Mouse (Mus musculus) midbrain, postnatal 0 days (tissue): ENCODE data around the gene Gm9945. TPM values are rescaled to one million over a fixed set of nuclear protein-coding genes. Genes with fewer than 3 reads are reported as not detected.
A peak's percentile ranks its signal among the peaks of the same experiment; 100 is the strongest.

Experiments used
- ATAC-seq: fragments of 200-750 bp; cut with Nextera tagmentation; 2 replicates; pipeline ENCODE4 v1.8.0; 2017; ENCODE audit warnings: moderate number of reproducible peaks, mild to moderate bottlenecking, moderate TSS enrichment, moderate library complexity; ENCODE audit not compliant: low FRiP score
- DNase-seq: peaks from one replicate; pipeline ENCODE4 v3.0.0-alpha.2; 2015; ENCODE audit warnings: low spot score
- H3K27ac ChIP-seq: fragments of 300-500 bp; sonication (generic); 2 replicates; pipeline ENCODE4 v1.5.1; 2014; ENCODE audit warnings: low read depth, mild to moderate bottlenecking, low read length, mixed read lengths
- H3K27me3 ChIP-seq: fragments of 300-500 bp; sonication (generic); 2 replicates; pipeline ENCODE4 v1.6.1; 2014; ENCODE audit warnings: low read length, control low read depth, mixed read lengths; ENCODE audit not compliant: insufficient read depth
- H3K36me3 ChIP-seq: fragments of 300-500 bp; sonication (generic); 2 replicates; pipeline ENCODE4 v1.6.1; 2014; ENCODE audit warnings: low read length, control low read depth, mixed read lengths; ENCODE audit not compliant: insufficient read depth
- H3K4me1 ChIP-seq: fragments of 300-500 bp; sonication (generic); 2 replicates; pipeline ENCODE4 v1.6.1; 2014; ENCODE audit warnings: mild to moderate bottlenecking, control low read depth, antibody characterized with exemption, low read length, mixed read lengths; ENCODE audit not compliant: insufficient read depth
- H3K4me2 ChIP-seq: fragments of 300-500 bp; sonication (generic); 2 replicates; pipeline ENCODE4 v1.6.1; 2014; ENCODE audit warnings: low read depth, mild to moderate bottlenecking, low read length, mixed read lengths; ENCODE audit not compliant: poor library complexity, severe bottlenecking
- H3K4me3 ChIP-seq: fragments of 300-500 bp; sonication (generic); 2 replicates; pipeline ENCODE4 v1.5.1; 2014; ENCODE audit warnings: low read depth, mild to moderate bottlenecking, low read length, moderate library complexity
- H3K9ac ChIP-seq: fragments of 300-500 bp; sonication (generic); replicated peaks from 2 replicates; pipeline ENCODE4 v1.6.1; 2014; ENCODE audit warnings: mild to moderate bottlenecking, low read length, moderate library complexity, mixed read lengths; ENCODE audit not compliant: poor library complexity, severe bottlenecking
- H3K9me3 ChIP-seq: fragments of 300-500 bp; sonication (generic); 2 replicates; pipeline ENCODE4 v1.6.1; 2016; ENCODE audit warnings: low read length, control low read depth
- CTCF ChIP-seq: IDR thresholded peaks from 2 replicates; pipeline ENCODE4 v1.5.1; 2016; ENCODE audit warnings: antibody characterized with exemption, mild to moderate bottlenecking
- WGBS: fragments of 180-500 bp; shearing (Covaris S2); extraction: QIAGEN DNeasy Blood & Tissue Kit; methylation state at CpG from one replicate; pipeline ENCODE4 v1.1.7; 2014; 5-methylcytosine and 5-hydroxymethylcytosine counted together
- polyA plus RNA-seq: library from polyadenylated mRNA; unstranded; fragments of >200 nt; fragmentation: Nextera tagmentation; extraction: Ambion mirVana; gene quantifications from 2 replicates; pipeline ENCODE4 v1.2.1, GENCODE M21; 2015
- total RNA-seq: library from RNA; depleted of rRNA; stranded (reverse); fragments of >200 nt; gene quantifications from 2 replicates; pipeline ENCODE4 v1.2.3, GENCODE M21; 2014

Gene Gm9945
- total and polyA plus RNA-seq, 2 experiments from 2014 or later = 0.33 TPM; not detected in 1

DNA sequence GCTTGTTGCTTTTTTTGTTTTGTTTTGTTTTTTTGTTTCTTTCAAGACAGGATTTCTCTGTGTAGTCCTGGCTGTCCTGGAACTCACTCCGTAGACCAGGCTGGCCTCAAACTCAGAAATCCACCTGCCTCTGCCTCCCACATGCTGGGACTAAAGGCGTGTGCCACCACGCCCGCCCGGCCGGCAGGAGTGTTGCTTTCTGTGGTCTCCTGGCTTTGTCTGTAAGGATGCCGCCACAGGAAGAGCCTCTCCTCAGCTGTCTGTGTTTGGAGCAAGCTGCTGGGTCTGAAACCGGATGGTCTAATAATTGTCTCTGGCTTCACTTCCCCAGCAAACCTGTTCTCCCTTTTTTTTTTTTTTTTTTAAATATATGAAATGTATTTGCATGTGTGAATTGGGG, 44.5 kb upstream of the Gm9945 start:
- no peak for TF ChIP-seq CTCF
- 0 out of 2 replicates have a peak, but pooled peaks cover 5% of the 10 kb centered on the region for H3K4me1 ChIP-seq
- WGBS = 82% methylated on average over 8 of the region's 8 CpGs

DNA sequence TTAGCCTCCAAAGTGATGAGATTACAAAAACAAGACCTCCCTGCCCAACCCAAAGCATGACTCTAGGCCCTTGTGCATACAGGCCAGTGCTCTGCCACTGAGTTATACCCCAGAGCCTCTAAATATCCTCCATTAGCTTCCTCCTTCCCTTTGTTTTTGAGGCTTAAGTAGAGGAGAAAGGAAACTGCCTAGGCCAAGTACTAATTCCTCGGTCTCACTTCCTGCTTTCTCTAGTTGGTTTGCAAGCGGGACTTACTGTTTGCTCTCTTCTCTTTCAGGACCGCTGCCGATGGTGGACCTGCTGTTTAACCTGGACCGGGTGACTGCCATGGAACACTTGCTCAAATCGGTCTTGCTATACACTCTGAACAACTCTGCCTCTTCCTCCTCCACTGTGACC, 43.6 kb upstream of the Gm9945 start:
- TF ChIP-seq CTCF = no peak
- WGBS = 86% methylated on average over 6 of the region's 6 CpGs
- no peak overlapping the region for H3K27ac ChIP-seq
- DNase-seq (no peak), ATAC-seq (no peak)
- no peaks in the 10 kb centered on the region for H3K36me3 ChIP-seq
- H3K4me1 ChIP-seq = 0 out of 2 replicates have a peak, but pooled peaks cover 4% of the 10 kb centered on the region
- no peaks in the 10 kb centered on the region for H3K9me3 ChIP-seq
- H3K27me3 ChIP-seq = no peaks in the 10 kb centered on the region
- no peak overlapping the region for H3K4me3 ChIP-seq
- no peak overlapping the region for H3K9ac ChIP-seq
- H3K4me2 ChIP-seq = no peak overlapping the region

More for the DNA sequence above, 44.5 kb upstream of the Gm9945 start:
- Histone ChIP-seq H3K36me3 (no peaks in the 10 kb centered on the region), H3K4me3 (no peak overlapping the region), H3K4me2 (no peak overlapping the region), H3K27ac (no peak overlapping the region), H3K27me3 (no peaks in the 10 kb centered on the region), H3K9ac (no peak overlapping the region), H3K9me3 (no peaks in the 10 kb centered on the region)
- DNase-seq = no peak
- ATAC-seq = no peak

DNA sequence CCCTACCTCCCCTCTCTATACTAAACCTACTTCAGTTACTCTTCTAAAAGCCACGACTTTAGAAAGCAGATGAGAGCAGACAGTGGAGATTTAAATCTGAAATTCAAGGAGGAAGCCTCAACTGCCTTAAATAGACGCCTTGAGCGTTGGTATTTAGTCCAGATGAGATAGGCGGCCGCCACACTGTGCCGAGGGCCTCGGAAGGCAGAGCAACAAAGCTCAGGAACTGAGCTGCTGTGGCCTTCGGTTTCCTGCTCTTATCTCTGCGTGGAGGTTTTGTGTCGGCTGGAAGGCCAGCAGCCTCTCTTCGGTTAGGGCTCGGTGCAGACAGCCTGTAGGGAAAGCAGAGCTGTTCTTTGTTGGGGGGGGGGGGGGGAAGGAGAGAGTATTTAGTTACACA, 38.0 kb upstream of the Gm9945 start:
- Histone ChIP-seq H3K27ac (no peak overlapping the region), H3K9ac (no peak overlapping the region), H3K36me3 (no peaks in the 10 kb centered on the region), H3K4me1 (no peaks in the 10 kb centered on the region), H3K4me3 (no peak overlapping the region), H3K9me3 (no peaks in the 10 kb centered on the region), H3K27me3 (no peaks in the 10 kb centered on the region), H3K4me2 (no peak overlapping the region)
- no peak for TF ChIP-seq CTCF
- WGBS = 42% methylated on average over 12 of the region's 12 CpGs
- ATAC-seq = no peak
- no peak for DNase-seq

DNA sequence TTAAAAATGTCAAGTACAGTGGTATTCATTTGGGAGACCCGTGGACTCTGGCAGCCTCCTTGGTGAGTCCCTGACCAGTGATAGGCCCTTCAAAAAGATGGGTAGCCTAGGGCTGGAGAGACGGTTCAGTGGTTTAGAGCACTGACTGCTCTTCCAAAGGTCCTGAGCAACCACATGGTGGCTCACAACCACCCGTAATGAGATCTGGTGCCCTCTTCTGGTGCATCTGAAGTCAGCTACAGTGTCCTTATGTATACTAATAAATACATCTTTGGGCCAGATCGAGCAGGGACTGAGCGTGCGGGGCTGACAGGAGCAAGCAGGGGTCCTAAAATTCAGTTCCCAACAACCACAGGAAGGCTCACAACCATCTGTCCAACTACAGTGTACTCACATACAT, 36.1 kb upstream of the Gm9945 start:
- DNase-seq = no peak
- 31% methylated on average over 6 of the region's 6 CpGs for WGBS
- Histone ChIP-seq H3K27ac (no peak overlapping the region), H3K4me1 (no peaks in the 10 kb centered on the region), H3K4me2 (no peak overlapping the region), H3K27me3 (no peaks in the 10 kb centered on the region), H3K4me3 (no peak overlapping the region), H3K9me3 (no peaks in the 10 kb centered on the region), H3K9ac (no peak overlapping the region), H3K36me3 (no peaks in the 10 kb centered on the region)
- TF ChIP-seq CTCF = peak; percentile 70
- ATAC-seq = no peak

DNA sequence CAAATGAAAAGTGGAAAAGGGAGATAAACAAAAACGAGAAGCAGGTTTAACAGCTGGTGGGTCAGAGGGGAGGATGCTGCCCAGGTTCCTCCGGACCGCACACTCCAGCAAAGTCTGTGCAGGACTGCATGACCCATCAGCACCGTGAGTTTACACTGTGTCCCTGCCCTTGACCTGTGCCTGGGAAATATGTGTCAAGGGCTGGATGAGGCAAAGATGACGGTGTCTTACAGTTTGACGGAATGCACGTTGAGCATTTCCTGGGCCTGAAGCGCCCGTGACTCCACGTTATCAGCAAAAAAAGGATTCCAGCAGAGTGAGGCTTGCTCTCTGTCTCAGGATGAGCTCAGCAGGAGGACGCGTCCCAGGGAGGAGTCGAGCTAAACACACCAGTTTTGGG, 34.4 kb upstream of the Gm9945 start:
- Histone ChIP-seq H3K4me1 (no peaks in the 10 kb centered on the region), H3K36me3 (no peaks in the 10 kb centered on the region), H3K9ac (no peak overlapping the region), H3K27me3 (no peaks in the 10 kb centered on the region), H3K9me3 (no peaks in the 10 kb centered on the region), H3K27ac (no peak overlapping the region), H3K4me2 (no peak overlapping the region), H3K4me3 (no peak overlapping the region)
- DNase-seq (no peak), ATAC-seq (no peak)
- 53% methylated on average over 13 of the region's 13 CpGs for WGBS
- TF ChIP-seq CTCF = no peak

DNA sequence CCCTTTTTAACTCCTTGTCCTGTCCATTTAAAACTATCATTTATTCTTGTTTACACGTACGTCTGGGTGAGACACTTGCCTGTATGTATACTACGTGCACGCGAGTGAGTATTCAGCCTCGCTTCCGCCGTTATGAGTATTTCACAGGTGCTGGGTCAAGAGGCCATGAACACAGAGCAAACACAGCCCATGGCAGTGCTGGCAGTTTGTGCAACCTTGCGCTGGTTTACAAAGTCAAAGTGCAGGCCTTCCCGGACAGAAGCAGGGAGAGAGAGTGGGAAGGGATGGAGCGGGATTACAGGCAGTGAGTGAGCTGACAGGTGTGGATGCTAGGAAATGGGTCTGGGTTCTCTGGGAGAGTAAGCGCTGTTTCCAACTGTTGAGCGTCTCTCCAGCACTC, 33.8 kb upstream of the Gm9945 start:
- ATAC-seq (no peak), DNase-seq (no peak)
- no peaks in the 10 kb centered on the region for H3K27me3 ChIP-seq
- H3K4me1 ChIP-seq = no peaks in the 10 kb centered on the region
- no peaks in the 10 kb centered on the region for H3K9me3 ChIP-seq
- no peak overlapping the region for H3K27ac ChIP-seq
- H3K36me3 ChIP-seq = no peaks in the 10 kb centered on the region
- 88% methylated on average over 13 of the region's 13 CpGs for WGBS
- H3K4me2 ChIP-seq = no peak overlapping the region
- TF ChIP-seq CTCF = no peak
- no peak overlapping the region for H3K9ac ChIP-seq
- H3K4me3 ChIP-seq = no peak overlapping the region
